Mouse (Mus musculus) left cerebral cortex, postnatal 10 days (tissue): Measurements from ENCODE around the gene Gas2. TPM values are rescaled to one million over a fixed set of nuclear protein-coding genes. Genes with fewer than 3 reads are reported as not detected.
A peak's percentile ranks its signal among the peaks of the same experiment; 100 is the strongest.

Experiments used
- DNase-seq, 2 experiments: peaks; one replicate each; pipeline ENCODE4 v3.0.0; 2021 to 2022; ENCODE audit warnings: low spot score in 2 of 2, mixed read lengths in 1 of 2; ENCODE audit errors: extremely low spot score in 1 of 2
- intact Hi-C: fragments of 180-260 bp; cut with DNase I; formaldehyde crosslinking; loops from one replicate; pipeline ENCODE4 v1.15.1; 2025
- total RNA-seq, 2 experiments: library from RNA; stranded (reverse); gene quantifications; 2 replicates each; pipeline ENCODE4 v1.2.3; 2021

Gas2 gene
- total RNA-seq, 2 experiments from 2014 or later = 13.2 to 15.1 TPM

DNA sequence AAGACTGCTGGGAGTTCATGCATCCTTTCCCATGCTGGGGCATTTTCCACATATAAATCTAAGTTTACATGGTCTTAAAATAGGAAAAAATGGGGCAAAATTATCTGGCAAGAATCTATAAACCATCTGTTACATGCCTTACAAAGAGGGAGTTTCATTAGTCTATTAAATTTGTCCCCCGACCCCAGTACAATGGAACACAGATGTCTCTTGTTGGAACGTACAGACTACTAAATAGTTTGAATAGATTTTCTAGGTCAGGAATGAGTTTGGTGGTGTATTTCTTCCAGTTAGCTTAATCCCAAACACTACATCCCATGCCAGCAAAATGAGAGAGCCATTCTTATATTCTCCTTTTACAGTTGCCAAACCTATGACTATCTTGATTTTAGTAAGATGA is 78.6 kb downstream of the Gas2 start:
- intact Hi-C loops = no loop called here
- no peak for DNase-seq

- intact Hi-C loops = no loop called here
- DNase-seq = peak in 1 of 2 experiments; percentile 24
Observed at GRCm38 (mm10) chr7:51955424-51956041, 93.7 kb downstream of the Gas2 start.

GRCm38 (mm10) chr7:51957766-51958165 is 96.0 kb downstream of the Gas2 start:
- intact Hi-C loops = no loop called here
- no peak for DNase-seq

DNA sequence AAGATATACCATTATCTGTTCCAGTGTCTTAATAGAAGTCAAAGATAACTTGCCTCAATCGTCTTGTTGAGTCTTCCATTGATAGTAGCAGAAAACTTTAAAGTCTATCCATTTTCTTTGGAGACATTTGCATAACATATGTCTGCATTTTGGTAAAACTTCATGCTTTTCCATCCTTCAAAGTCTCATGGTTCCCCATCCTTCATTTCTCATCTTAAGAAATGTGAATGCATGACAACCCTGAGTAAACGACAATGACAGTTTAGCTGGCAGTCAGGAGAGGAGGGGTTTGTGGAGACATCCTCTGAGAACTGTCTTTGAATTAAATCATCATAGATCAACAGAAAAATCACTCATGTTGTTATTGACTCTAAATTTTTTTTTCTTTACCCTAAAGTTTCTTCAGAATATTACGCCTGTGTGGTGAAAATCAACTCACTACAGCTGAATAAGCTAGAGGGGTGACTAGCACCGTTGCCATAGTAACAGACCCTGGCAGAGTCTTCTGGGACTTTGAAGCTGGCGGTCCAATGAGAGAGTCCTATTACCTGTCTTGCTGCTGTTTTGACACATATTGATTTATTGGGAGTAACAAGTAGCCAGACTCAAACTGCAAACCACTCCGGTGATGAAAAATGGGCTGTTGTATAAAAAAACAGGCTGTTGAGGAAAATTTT is 99.0 kb downstream of the Gas2 start:
- intact Hi-C loops = no loop called here

GRCm38 (mm10) chr7:51962219-51962952 is 100.6 kb downstream of the Gas2 start:
- intact Hi-C loops = no loop called here
- no peak for DNase-seq

More for the DNA sequence above, 99.0 kb downstream of the Gas2 start:
- DNase-seq = peak in 1 of 2 experiments; percentile 27

DNA sequence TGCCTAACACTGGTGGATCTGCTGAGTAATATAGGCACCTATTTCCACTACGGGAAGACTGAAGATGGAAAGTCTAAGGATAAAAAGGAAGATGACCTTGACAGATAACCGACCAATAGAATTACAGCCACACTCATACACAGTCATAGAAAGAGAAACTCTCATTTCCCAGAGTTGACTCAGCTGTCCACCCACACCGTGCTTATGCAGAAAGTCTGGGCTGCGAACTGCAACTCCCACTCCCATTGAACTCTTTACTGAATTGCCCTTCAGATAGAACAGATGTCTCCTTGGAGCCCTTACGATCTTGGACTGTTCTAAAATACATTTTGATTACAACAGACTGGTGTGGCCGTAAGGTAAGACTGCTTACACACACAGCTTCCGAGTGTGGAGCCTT is 102.9 kb downstream of the Gas2 start:
- intact Hi-C loops = no loop called here
- DNase-seq = no peak

GRCm38 (mm10) chr7:51967581-51967980 is 105.8 kb downstream of the Gas2 start:
- intact Hi-C loops = no loop called here
- no peak for DNase-seq

DNA sequence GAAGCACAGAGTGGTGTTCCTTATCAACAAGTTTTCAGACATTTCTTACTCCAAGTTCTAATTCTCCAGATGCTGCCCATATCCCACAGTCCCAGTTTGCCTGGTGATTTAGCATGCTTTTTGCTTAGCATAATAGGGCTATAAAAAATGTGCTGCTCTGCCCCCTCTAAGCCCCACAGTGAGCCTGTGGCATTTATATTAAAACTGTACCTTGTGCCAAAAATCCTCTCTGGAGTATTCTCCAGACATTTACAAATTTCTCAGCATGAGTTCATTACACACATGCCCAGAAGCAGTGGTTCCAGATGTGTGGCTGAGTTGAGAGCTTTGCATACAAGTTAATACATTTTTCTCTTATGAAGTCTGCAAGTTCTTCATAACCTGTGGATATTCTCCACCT is 107.6 kb downstream of the Gas2 start:
- DNase-seq = no peak
- intact Hi-C loops = no loop called here

GRCm38 (mm10) chr7:51972252-51972855 is 110.5 kb downstream of the Gas2 start:
- intact Hi-C loops = loop anchor here (5.0 to 10.0 kb wide), 3 partner anchors 110 to 478 kb away; partner anchors contain the start of genes Fancf and Gas2
- peak in 1 of 2 experiments; percentile 59 for DNase-seq

- intact Hi-C loops = loop anchor here (5.0 to 10.0 kb wide), 3 partner anchors 111 to 478 kb away; partner anchors contain the start of genes Fancf and Gas2
- no peak for DNase-seq
Observed at GRCm38 (mm10) chr7:51973091-51973490, 111.3 kb downstream of the Gas2 start.

DNA sequence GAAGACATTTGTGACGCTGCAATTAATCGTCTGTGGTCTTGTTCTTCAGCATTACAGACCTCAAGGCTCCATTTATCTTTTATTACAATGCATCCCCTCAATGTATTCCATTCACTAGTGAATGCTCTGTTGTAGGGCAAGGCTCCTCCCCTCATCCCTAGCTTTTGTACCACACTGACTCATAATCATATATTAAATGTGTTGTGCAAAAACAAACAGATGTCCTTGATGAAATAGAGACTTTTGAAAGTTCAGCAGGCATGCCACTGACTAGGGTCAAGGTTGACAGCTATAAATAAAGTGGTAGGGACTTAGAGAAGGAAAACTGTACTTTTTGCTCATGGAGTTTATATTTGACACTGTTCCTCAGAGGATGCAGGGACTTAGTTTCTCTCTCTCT is 111.7 kb downstream of the Gas2 start:
- DNase-seq = no peak
- intact Hi-C loops = loop anchor here (5.0 to 10.0 kb wide), 3 partner anchors 111 to 479 kb away; partner anchors contain the start of genes Fancf and Gas2

- intact Hi-C loops = loop anchor here (10.0 kb wide), 1 partner anchor 480 kb away; no protein-coding TSS in a partner anchor
- no peak for DNase-seq
Observed at GRCm38 (mm10) chr7:51975181-51975580, 113.4 kb downstream of the Gas2 start.

- no peak for DNase-seq
- intact Hi-C loops = loop anchor here (10.0 kb wide), 1 partner anchor 484 kb away; no protein-coding TSS in a partner anchor
Observed at GRCm38 (mm10) chr7:51979271-51979670, 117.5 kb downstream of the Gas2 start.

GRCm38 (mm10) chr7:51982303-51982702 is 120.5 kb downstream of the Gas2 start:
- intact Hi-C loops = no loop called here
- peak in 1 of 2 experiments; percentile 23 for DNase-seq

- DNase-seq = peak in 1 of 2 experiments; percentile 27
- intact Hi-C loops = no loop called here
Observed at GRCm38 (mm10) chr7:51985763-51986162, 123.9 kb downstream of the Gas2 start.

DNA sequence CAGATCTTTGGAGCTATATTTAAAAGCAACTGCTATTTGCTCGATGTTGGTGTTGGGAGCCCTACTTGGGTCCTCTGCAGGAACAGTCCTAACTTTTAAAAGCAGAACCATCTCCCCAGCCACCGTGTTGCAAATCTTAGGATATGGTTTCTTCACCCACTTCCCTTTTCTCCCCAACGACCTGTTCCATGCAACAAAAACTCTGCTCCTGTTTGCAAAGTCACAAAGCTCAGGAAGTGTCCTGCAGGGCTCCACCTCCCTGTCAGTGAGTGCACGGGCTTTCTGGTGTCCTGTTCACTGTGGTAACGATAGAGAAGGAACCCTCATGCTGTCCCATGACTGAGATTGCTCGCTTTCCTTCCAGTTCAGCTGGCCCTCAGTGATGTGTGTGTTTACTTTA is 125.1 kb downstream of the Gas2 start:
- DNase-seq = no peak
- intact Hi-C loops = no loop called here

DNA sequence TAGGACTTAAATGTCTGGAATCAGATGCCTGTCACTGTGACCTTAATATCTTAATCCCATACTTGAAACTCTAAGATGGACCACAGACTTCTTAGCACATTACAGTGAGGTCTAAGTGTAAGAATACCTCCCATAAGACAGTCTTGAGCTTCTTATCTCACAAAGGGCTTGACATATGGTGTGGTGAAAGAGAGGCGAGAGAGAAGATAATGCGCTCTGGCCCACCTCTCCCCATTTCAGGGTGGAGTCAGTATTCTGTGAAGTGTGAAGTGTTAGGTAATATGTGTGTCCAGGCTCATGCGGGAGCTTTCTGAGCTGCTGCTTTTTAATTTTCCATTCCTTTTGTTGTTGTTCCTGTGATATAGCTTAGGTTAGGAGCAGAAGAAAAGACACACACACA is 129.2 kb downstream of the Gas2 start:
- DNase-seq = no peak
- intact Hi-C loops = no loop called here

- peak; percentile 95 to 96 for DNase-seq
- intact Hi-C loops = no loop called here
Observed at GRCm38 (mm10) chr7:52005511-52006295, 143.9 kb downstream of the Gas2 start, which contains the start of gene Svip. Svip (minus strand) TSS chr7:52006018.
